8 mouse cellular contexts compared by ENCODE assay signal in genomic region chr12:95694991-95695833, GRCm38 (mm10). TPM values are rescaled to one million over a fixed set of nuclear protein-coding genes. Genes with fewer than 3 reads are reported as not detected.
A peak's percentile ranks its signal among the peaks of the same experiment; 100 is the strongest.
DNase-seq lines count a peak whose midpoint lies in the region; ATAC-seq lines count a peak whose summit lies in the region.

No protein-coding gene starts in this region.

- ATAC-seq in erythroid progenitor cell, adult 5-6 weeks (replicated peaks; ENCODE audit: low FRiP score, poor library complexity, severe bottlenecking) = no peak; the same call in 1 of the 2 replicates

- intact Hi-C loops in gastrocnemius, postnatal 14 days (cut with DNase I; ENCODE audit: low total_unique reads) = no loop called here

- DNase-seq in WW6 (ENCODE audit: low read depth, low spot score) = peak; percentile 77
- peak; percentile 87 for DNase-seq in embryo, embryonic 10 days (ENCODE audit: low spot score)
- peak; percentile 74 for DNase-seq in gastrocnemius, postnatal 14 days
- peak; percentile 73 for DNase-seq in hindlimb bud, embryonic 11.5 days (ENCODE audit: extremely low spot score, low read depth, low spot score)
- DNase-seq in left cerebral cortex, adult 8-10 months (ENCODE audit: low spot score in 2 of 2) = peak; percentile 59 to 77
- DNase-seq in lung, postnatal 4 days = peak; percentile 61 to 65
- DNase-seq in right cerebral cortex, postnatal 10 days (ENCODE audit: low spot score in 2 of 2) = peak; percentile 92 to 94

RNA-seq across cellular contexts. Expression of gene Flrt2, which starts 3.2 kb away (rescaled TPM):
- 10 to 100 TPM in 1 of 2 experiments, 1 to 10 TPM in 1; 6.3 to 10.9 TPM for total RNA-seq in gastrocnemius, postnatal 14 days (2021)
- total RNA-seq in left cerebral cortex, adult 8-10 months (2022) = 10 to 100 TPM; 59.2 to 74.4 (median 63.1) TPM
- 0.42 TPM in 1 of 2 replicates, not detected in the other for total RNA-seq in erythroid progenitor cell, adult 5-6 weeks (2015; ENCODE audit: low replicate concordance)
- not detected in 2 replicates for total RNA-seq in erythroid progenitor cell, adult 5-6 weeks (2017; ENCODE audit: low replicate concordance)

Comparison
In these comparisons a context has a peak if more than half of its experiments do, and no peak if none do; other contexts are left out.
1. RNA of gene Flrt2, which starts 3.2 kb away (total RNA-seq): 59.2 to 74.4 TPM in left cerebral cortex, adult 8-10 months and 6.3 to 10.9 TPM in gastrocnemius, postnatal 14 days; 0.42 TPM in erythroid progenitor cell, adult 5-6 weeks; every median in the first group is over 4 times any median in the second.
2. Peak in every context shown above with its lines, with median percentiles within 50 percentile points of each other: DNase-seq.